Mouse (Mus musculus) adrenal gland, postnatal 25 days (tissue): Measurements from ENCODE around the gene Tyk2. TPM values are rescaled to one million over a fixed set of nuclear protein-coding genes. Genes with fewer than 3 reads are reported as not detected.

Experiments
- DNase-seq: peaks from one replicate; pipeline ENCODE4 v3.0.0; 2021; ENCODE audit warnings: mixed read lengths
- total RNA-seq: library from RNA; stranded (reverse); gene quantifications from 2 replicates; pipeline ENCODE4 v1.2.3, GENCODE M21; 2021

The Tyk2 gene
- total RNA-seq, 1 experiment from 2014 or later = 22.4 TPM

DNA sequence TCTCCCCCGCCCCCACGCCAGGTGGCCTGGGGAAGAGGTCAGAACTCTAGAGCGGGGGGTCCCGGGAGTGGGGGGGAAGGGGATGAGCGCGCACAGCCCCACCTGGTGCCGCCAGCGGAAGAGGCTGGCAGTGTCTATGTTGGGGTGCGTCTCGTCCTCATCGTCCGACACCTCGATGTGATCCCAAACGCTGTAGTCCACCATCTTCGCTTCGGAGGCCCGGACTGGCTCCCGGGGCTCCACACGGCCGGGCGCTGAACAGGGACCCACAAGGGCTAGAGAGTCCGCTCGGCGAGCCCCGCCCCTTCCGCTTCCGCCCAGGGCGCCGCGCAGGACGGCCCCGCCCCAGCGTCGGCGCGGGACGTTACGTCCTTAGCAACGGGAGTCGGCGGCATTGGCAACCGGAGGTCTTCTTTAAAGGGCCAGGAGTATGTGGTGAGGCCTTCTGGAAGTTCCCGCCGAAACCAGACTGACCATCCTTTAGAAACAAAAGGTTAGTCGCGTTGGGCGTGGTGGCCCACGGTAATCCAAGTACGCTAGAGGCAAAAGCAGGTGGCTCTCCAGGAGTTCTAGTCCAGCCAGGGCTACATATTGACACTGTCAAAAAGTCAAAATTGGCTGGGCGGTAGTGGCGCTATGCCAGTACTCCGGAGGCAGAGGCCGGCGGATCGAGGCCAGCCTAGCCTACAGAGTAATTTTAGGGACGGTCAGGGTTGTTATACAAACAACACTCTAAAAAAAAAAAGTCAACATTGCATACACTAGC lies 18.8 kb upstream of the Tyk2 start, which contains the start of gene Cdc37:
Gene Cdc37, minus strand, starts transcription at position 329 of the 766 bp plus-strand sequence.
- peak; percentile 94 for DNase-seq

GRCm38 (mm10) chr9:21149077-21149653 lies 18.1 kb upstream of the Tyk2 start:
- no peak for DNase-seq

DNA sequence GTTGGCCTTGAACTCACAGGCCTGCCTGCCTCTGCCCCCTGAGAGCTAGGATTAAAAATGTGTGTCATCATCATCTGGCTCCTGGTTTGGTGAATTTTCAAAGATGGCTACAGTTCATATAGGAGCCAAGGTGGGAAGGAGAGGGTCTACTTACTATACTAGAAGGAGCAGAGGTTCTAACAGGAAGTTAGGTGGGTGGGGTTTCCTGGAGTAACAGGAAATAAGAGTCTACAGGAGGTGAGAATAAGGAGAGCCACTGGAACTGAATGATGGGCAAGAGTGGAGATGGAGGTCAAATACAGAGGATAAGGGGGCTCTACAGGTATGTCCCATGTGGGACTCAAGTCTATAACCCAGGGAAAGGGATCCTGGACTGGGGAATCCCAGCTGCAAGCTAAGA lies 17.4 kb upstream of the Tyk2 start:
- DNase-seq = no peak

GRCm38 (mm10) chr9:21146722-21147121 lies 15.7 kb upstream of the Tyk2 start:
- no peak for DNase-seq

GRCm38 (mm10) chr9:21145431-21145830 lies 14.4 kb upstream of the Tyk2 start:
- no peak for DNase-seq

DNA sequence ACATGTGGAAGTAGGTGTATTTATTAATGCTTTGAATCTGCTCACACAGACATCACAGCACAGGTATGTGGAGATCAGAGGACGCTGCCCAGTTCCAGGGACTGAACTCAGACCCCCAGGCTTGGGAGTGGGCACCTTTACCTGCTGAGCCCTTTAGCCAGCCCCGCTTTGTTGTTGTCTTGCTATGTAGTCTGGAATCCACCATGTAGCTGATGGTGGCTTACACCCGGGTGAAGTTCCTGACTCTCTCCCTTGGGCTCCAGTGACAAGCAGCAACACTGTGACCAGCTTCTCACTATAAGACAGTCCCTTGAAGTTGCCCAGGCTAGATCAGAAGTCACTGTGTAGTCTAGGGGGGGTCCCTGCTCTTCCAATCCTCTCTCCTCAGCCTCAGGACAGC lies 13.3 kb upstream of the Tyk2 start:
- DNase-seq = no peak

DNA sequence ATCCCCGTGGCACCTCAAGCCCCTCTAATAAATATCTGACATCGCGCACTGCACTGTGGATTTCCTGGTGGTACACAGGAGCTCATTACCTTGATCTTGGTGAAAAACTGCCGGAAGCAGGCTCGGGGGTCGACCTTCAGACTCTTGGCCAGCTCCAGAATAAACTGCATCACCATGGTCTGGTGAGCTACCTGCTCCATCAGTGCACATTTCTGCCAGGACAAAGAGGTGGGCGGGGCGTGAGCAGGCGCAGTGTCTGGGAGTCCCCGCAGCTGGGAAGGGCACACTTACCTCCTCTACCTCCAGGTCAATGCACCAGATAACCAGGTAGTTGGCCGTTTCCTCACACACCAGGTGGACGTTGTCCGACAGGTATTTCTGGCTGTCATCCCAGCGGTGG lies 10.9 kb upstream of the Tyk2 start:
- no peak for DNase-seq

GRCm38 (mm10) chr9:21138386-21138785 lies 7.3 kb upstream of the Tyk2 start:
- no peak for DNase-seq

DNA sequence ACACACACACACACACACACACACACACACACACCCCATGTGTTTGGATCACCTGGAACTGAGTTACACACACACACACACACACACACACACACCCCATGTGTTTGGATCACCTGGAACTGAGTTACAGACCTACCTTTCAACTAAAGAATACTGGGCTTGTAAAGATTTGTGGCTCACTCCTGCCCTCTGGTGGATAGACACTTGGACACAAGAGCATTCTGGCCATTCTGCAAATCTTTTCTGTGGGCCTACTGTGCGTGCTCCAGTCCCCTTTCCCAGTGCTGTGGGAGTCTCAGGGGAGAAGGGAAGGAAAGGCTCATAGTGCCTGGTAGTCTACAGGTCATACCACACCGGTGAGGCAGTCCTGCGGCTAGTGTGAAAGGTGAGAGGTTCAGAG lies 6.2 kb upstream of the Tyk2 start:
- DNase-seq = peak; percentile 49

DNA sequence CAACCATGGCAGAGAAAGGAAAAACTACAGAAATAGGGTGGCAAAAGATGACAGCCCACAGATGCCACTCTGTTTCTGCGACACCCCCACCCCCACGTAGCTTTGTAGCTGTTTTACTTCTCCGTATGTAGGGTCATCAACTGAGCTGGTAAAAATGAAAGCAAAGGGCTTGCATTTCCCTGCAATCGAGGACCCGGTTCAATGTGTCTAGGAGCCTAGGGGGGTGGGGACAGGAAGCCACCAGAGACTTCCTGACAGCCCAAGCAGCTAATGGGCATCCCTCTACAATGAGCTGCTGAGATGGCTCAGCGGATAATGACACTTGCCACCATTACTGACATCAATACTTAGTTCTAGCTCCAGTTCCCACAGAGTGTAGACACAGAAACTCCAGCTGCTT lies 5.4 kb upstream of the Tyk2 start:
- no peak for DNase-seq

- DNase-seq = no peak
Observed at GRCm38 (mm10) chr9:21135941-21136381, 4.9 kb upstream of the Tyk2 start.

DNA sequence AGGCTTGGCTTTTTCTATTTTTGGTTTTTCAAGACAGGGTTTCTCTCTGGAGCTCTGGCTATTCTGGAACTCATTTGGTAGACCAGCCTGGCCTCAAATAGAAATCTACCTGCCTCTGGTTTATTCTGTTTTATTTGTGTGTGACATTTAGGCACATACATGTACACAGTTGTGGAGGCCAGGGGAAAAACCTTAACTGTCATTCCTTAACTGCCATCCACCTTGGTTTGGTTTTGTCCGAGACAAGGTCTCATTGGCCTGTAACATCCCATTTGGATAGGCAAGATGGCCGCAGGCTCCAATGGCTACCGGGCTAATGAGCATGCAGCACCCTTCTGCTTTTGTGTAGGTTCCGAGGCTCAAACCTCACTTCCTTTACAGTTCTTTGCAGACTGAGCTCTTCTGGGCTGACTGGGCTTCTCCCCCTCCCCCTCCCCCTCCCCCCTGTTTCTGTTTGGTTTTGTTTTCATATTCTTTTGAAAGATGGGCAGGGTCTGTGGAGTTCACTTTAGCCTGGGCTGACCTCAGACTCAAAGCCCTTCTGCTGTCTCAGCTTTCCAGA lies 4.4 kb upstream of the Tyk2 start:
- no peak for DNase-seq

DNA sequence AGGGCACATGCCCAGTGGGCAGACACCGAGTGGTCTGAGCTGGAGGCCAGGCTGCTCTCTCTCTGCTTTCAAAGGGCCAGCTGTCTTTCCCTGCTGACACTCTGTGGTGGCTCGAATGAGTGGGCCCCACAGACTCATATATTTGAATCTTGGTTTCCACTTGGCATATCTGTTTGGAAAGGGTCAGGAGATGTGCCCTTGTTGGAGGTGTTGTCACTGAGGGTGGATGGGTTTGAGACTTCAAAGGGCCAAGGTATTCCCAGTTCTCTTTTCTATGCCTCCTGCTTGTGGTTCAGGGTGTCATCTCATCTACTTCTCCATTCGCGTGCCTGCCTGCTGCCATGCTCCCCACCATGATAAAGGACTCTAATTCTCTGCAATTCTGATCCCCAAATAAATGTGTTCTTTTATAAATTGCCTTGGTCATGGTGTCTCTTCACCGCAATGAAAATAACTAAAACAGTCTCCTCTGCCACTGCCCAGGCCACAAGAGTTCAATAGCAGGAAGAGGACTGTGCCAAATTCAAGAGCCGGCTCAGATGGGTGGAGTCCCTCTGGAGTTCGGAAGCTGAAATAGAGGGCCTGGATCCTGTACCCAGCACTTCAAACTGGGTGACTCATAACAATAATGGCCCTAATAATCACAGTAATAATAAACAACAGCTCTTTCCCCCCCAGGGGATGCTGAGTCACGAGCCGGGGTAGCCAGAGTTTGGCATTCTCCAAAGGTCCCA lies 3.7 kb upstream of the Tyk2 start:
- peak; percentile 26 for DNase-seq

GRCm38 (mm10) chr9:21133064-21133707 lies 2.1 kb upstream of the Tyk2 start:
- DNase-seq = no peak

- DNase-seq = no peak
Observed at GRCm38 (mm10) chr9:21132102-21132775, 1.2 kb upstream of the Tyk2 start.

DNA sequence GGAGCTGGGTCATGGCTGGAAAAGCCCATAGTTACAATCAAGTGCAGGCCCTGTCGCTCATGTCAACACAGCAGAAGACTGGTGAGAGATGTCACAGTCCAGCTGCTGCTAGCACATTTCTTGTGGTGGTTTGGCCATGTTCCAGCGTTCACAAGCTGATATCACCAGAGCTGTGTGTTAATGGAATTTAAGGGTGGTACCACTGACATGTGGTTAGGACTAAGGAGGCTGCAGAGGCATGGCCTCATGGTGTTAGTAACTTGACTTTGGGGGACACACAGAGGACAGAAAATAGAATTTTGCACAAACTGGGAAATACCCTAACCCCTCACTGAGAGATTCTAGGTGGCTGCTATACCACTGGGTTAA lies 4.8 kb downstream of the Tyk2 start:
- no peak for DNase-seq

DNA sequence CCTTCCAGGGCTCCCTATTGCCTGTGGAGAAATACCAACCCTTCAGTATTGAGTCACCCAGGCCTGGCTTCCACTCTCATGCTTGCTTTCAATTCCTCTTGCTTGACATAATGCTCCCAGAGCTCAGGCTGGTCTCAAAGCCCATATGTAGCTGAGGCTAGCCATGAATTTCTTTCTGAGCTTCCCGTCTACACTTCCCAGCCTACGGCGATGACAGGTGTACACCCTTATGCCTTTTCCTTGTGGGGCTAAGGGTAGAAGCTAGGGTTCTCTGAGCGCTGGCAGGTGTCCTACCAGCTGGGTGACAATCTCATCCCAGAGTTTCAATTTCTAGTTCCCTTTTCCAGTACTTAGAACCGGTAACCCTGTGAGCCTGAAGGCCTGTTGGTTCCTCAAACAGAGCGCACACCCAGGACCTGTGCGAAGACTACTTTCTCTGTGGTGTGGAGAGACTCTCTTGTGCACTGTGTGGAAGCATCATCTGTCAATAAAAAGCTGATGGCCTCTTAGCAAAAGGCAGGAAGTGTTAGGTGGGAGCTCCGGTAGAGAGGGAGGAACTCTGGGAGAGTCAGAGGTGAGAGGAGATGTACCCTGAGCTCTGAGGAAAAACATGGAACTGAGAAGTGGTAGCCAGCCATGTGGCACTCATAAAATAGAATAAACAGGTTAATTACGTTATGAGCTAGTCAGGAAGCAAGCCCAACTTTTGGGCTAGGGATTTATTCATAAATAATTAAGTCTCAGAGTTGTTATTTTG lies 5.4 kb downstream of the Tyk2 start:
- no peak for DNase-seq

GRCm38 (mm10) chr9:21124837-21125236 lies 6.2 kb downstream of the Tyk2 start:
- DNase-seq = no peak

DNA sequence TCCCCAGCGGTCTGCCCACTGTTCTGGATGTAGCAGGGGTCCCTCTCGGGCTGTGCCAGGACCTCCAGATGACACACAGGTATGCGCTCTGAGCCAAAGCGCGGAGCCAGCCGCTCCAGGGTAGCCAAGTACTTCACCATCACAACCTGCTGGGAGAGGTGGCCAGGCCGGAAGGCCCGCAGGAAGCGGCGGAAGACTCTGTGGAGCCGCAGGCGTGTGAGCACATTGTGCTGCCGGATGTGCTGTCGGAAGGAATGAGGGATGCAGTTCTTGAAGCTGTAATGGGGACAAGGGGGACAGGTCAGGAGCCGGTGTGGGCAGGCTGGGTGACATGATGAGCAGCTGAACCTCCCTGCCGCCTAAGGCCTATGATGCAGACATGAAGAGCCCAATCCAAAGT lies 9.6 kb downstream of the Tyk2 start:
- DNase-seq = no peak

DNA sequence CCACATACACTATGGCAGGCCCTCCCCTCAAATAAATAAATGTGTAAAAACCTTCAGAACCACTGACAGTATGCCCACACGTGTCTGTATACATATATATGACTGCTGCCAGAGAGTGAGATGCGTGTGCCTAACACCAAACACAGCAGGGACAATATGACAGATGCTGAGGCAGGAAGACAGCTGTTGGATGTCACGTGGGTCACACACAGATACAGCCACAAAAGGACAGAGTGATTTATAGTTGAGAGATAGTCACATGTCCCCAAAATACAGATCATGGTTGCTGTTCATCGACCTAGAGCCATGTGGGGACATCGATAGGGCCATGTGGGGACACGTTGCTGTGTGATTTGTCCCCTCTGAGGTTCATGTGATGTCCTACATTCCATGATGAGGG lies 14.0 kb downstream of the Tyk2 start:
- DNase-seq = no peak

GRCm38 (mm10) chr9:21115105-21115504 lies 15.9 kb downstream of the Tyk2 start:
- no peak for DNase-seq
